34 mouse cellular contexts compared by ENCODE assay signal in genomic region chr2:155057361-155057760, GRCm38 (mm10). TPM values are rescaled to one million over a fixed set of nuclear protein-coding genes. Genes with fewer than 3 reads are reported as not detected.
"Had no signal": no experiment of that assay in that cellular context is flagged by ENCODE, and none has a peak within 500 bp of the region (broad histone marks: within the 10 kb centered on the region; RNA-seq: fewer than 3 reads in every experiment).

No protein-coding gene starts in this region.

- H3K4me1 ChIP-seq: limb, embryonic 13.5 days; limb, embryonic 15.5 days; lung, embryonic 15.5 days; midbrain, embryonic 10.5 days; midbrain, embryonic 12.5 days; midbrain, embryonic 13.5 days; midbrain, embryonic 15.5 days; neural tube, embryonic 12.5 days; neural tube, embryonic 13.5 days had no signal

- H3K27me3 ChIP-seq: limb, embryonic 12.5 days; limb, embryonic 13.5 days; limb, embryonic 15.5 days; liver, embryonic 13.5 days; liver, embryonic 15.5 days; lung, embryonic 15.5 days; megakaryocyte, embryonic 14.5 days; midbrain, embryonic 12.5 days; midbrain, embryonic 13.5 days; midbrain, embryonic 15.5 days; neural tube, embryonic 12.5 days; neural tube, embryonic 13.5 days had no signal

- H3K4me3 ChIP-seq: left cerebral cortex, adult 2 months; limb, embryonic 10.5 days; limb, embryonic 12.5 days; limb, embryonic 13.5 days; limb, embryonic 15.5 days; liver, embryonic 13.5 days; liver, embryonic 15.5 days; lung, embryonic 15.5 days; megakaryocyte, embryonic 14.5 days; midbrain, embryonic 10.5 days; midbrain, embryonic 12.5 days; midbrain, embryonic 13.5 days; midbrain, embryonic 15.5 days; myocyte; neural tube, embryonic 12.5 days; neural tube, embryonic 13.5 days had no signal

- H3K27ac ChIP-seq: left cerebral cortex, adult 2 months; limb, embryonic 12.5 days; limb, embryonic 13.5 days; limb, embryonic 15.5 days; liver, embryonic 13.5 days; liver, embryonic 14.5 days; liver, embryonic 15.5 days; lung, embryonic 15.5 days; macrophage; midbrain, embryonic 10.5 days; midbrain, embryonic 12.5 days; midbrain, embryonic 13.5 days; midbrain, embryonic 15.5 days; neural tube, embryonic 12.5 days; neural tube, embryonic 13.5 days had no signal

- H3K4me2 ChIP-seq: limb, embryonic 12.5 days; limb, embryonic 13.5 days; limb, embryonic 15.5 days; liver, embryonic 13.5 days; liver, embryonic 15.5 days; lung, embryonic 14.5 days; lung, embryonic 15.5 days; midbrain, embryonic 12.5 days; midbrain, embryonic 13.5 days; midbrain, embryonic 15.5 days; neural tube, embryonic 12.5 days; neural tube, embryonic 13.5 days had no signal

- ATAC-seq: lung, postnatal 0 days; midbrain, embryonic 13.5 days; midbrain, embryonic 15.5 days had no signal

- H3K9me3 ChIP-seq: limb, embryonic 10.5 days; limb, embryonic 12.5 days; limb, embryonic 13.5 days; limb, embryonic 15.5 days; liver, embryonic 13.5 days; liver, embryonic 15.5 days; lung, embryonic 15.5 days; megakaryocyte, embryonic 14.5 days; midbrain, embryonic 10.5 days; midbrain, embryonic 12.5 days; midbrain, embryonic 13.5 days; midbrain, embryonic 15.5 days; neural tube, embryonic 12.5 days; neural tube, embryonic 13.5 days had no signal

- H3K9ac ChIP-seq: limb, embryonic 12.5 days; limb, embryonic 13.5 days; limb, embryonic 15.5 days; liver, embryonic 13.5 days; liver, embryonic 14.5 days; liver, embryonic 15.5 days; lung, embryonic 14.5 days; lung, embryonic 15.5 days; midbrain, embryonic 12.5 days; midbrain, embryonic 13.5 days; midbrain, embryonic 15.5 days; neural tube, embryonic 12.5 days; neural tube, embryonic 13.5 days had no signal

- DNase-seq: left cerebral cortex, postnatal 4 days; liver; liver, embryonic 13.5 days; lung, adult 18-20 months; lung, adult 2 months; lung, embryonic 14.5 days; lung, postnatal 10 days; lung, postnatal 14 days; lung, postnatal 36 days; lung, postnatal 4 days; midbrain, embryonic 14.5 days had no signal

RNA-seq across cellular contexts. Expression of gene Gm14226, which starts 39.3 kb away (rescaled TPM):
- total RNA-seq: megakaryocyte progenitor cell, adult 5-6 weeks; megakaryocyte, adult 5-6 weeks; megakaryocyte-erythroid progenitor cell, adult 5-6 weeks; midbrain, postnatal 0 days; monocyte, adult 5-6 weeks had no signal
- polyA plus RNA-seq: macrophage, myocyte had no signal
